Mouse (Mus musculus): ENCODE measurements around the gene Wdr95. TPM values are rescaled to one million over a fixed set of nuclear protein-coding genes. Genes with fewer than 3 reads are reported as not detected.

The Wdr95 gene
- total RNA-seq, 2 experiments from 2014 or later: 0.31 TPM; not detected in 1

- peak in 1 of 2 experiments; percentile 39 for DNase-seq (ENCODE audit: low spot score in 2 of 2)
Measured at GRCm38 (mm10) chr5:149568993-149569392, 40.5 kb downstream of the Wdr95 start.

GRCm38 (mm10) chr5:149576977-149577376 is 48.5 kb downstream of the Wdr95 start:
- no peak for DNase-seq (ENCODE audit: low spot score in 2 of 2)

- no peak for DNase-seq (ENCODE audit: low spot score in 2 of 2)
Measured at GRCm38 (mm10) chr5:149577449-149577848, 49.0 kb downstream of the Wdr95 start.

- no peak for DNase-seq (ENCODE audit: low spot score in 2 of 2)
Measured at GRCm38 (mm10) chr5:149582642-149583262, 54.3 kb downstream of the Wdr95 start.

GRCm38 (mm10) chr5:149583507-149583906 is 55.0 kb downstream of the Wdr95 start:
- no peak for DNase-seq (ENCODE audit: low spot score in 2 of 2)

GRCm38 (mm10) chr5:149584154-149584655 is 55.7 kb downstream of the Wdr95 start:
- DNase-seq (ENCODE audit: low spot score in 2 of 2): no peak

- DNase-seq (ENCODE audit: low spot score in 2 of 2): no peak
Measured at GRCm38 (mm10) chr5:149585231-149585630, 56.8 kb downstream of the Wdr95 start.

GRCm38 (mm10) chr5:149585910-149586309 is 57.4 kb downstream of the Wdr95 start:
- no peak for DNase-seq (ENCODE audit: low spot score in 2 of 2)

GRCm38 (mm10) chr5:149587327-149587895 is 58.9 kb downstream of the Wdr95 start:
- no peak for DNase-seq (ENCODE audit: low spot score in 2 of 2)

- no peak for DNase-seq (ENCODE audit: low spot score in 2 of 2)
Measured at GRCm38 (mm10) chr5:149588814-149589534, 60.5 kb downstream of the Wdr95 start.

GRCm38 (mm10) chr5:149589932-149590331 is 61.5 kb downstream of the Wdr95 start:
- DNase-seq (ENCODE audit: low spot score in 2 of 2): no peak

GRCm38 (mm10) chr5:149594215-149594614 is 65.7 kb downstream of the Wdr95 start:
- no peak for DNase-seq (ENCODE audit: low spot score in 2 of 2)

GRCm38 (mm10) chr5:149597351-149597750 is 68.9 kb downstream of the Wdr95 start:
- DNase-seq (ENCODE audit: low spot score in 2 of 2): no peak

- DNase-seq (ENCODE audit: low spot score in 2 of 2): no peak
Measured at GRCm38 (mm10) chr5:149601996-149602395, 73.5 kb downstream of the Wdr95 start.

- DNase-seq (ENCODE audit: low spot score in 2 of 2): no peak
Measured at GRCm38 (mm10) chr5:149603241-149603640, 74.8 kb downstream of the Wdr95 start.

- no peak for DNase-seq (ENCODE audit: low spot score in 2 of 2)
Measured at GRCm38 (mm10) chr5:149607083-149607720, 78.7 kb downstream of the Wdr95 start.

GRCm38 (mm10) chr5:149611476-149612164 is 83.1 kb downstream of the Wdr95 start:
- DNase-seq (ENCODE audit: low spot score in 2 of 2): peak in 1 of 2 experiments; percentile 21

- DNase-seq (ENCODE audit: low spot score in 2 of 2): no peak
Measured at GRCm38 (mm10) chr5:149612165-149612518, 83.7 kb downstream of the Wdr95 start.

GRCm38 (mm10) chr5:149612740-149613139 is 84.3 kb downstream of the Wdr95 start:
- DNase-seq (ENCODE audit: low spot score in 2 of 2): no peak

GRCm38 (mm10) chr5:149616138-149616537 is 87.7 kb downstream of the Wdr95 start:
- DNase-seq (ENCODE audit: low spot score in 2 of 2): no peak

- DNase-seq (ENCODE audit: low spot score in 2 of 2): no peak
Measured at GRCm38 (mm10) chr5:149616817-149617216, 88.3 kb downstream of the Wdr95 start.

All from gastrocnemius, postnatal 4 days (tissue).